Mouse (Mus musculus) liver, postnatal 0 days (tissue): ENCODE results near the gene Zfp384.

Experiments
- CTCF ChIP-seq: sonication (generic); IDR thresholded peaks from 2 replicates; pipeline ENCODE4 v1.5.1; 2016; ENCODE audit warnings: antibody characterized with exemption, low read depth
- EP300 ChIP-seq: IDR thresholded peaks from 2 replicates; pipeline ENCODE4 v1.6.1; 2016; ENCODE audit warnings: antibody characterized with exemption, low read depth, mild to moderate bottlenecking

DNA sequence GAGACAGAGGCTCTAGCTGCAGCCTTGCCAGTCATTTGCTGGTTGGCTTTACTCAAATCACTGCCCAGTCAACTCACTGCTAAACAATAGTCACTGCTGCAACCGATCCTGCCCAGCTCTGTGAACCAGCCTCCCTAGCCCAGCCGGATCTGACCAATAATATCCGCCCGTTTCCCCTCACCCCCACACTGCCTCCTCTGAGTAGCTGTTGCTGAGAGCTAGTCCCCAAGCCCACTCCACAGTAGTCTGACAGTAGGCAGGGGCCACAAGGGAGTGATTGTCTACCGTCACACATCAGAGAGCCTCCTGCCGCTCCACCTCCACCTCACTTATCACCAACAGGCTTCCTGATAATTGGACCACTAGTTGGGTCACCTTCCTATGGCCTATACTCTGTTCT, 52.5 kb downstream of the Zfp384 start:
- TF ChIP-seq CTCF (no peak), EP300 (no peak)
